Mouse (Mus musculus) CH12.LX (cell line): Measurements from ENCODE around the gene Phf7. TPM values are rescaled to one million over a fixed set of nuclear protein-coding genes. Genes with fewer than 3 reads are reported as not detected.
A peak's percentile ranks its signal among the peaks of the same experiment; 100 is the strongest.

Experiments
- DNase-seq: peaks from one replicate; pipeline ENCODE4 v3.0.0-alpha.2; 2013; ENCODE audit errors: extremely low read depth
- H3K27ac ChIP-seq: 2 replicates; pipeline ENCODE4 v1.5.1; 2012; ENCODE audit warnings: low read depth, mild to moderate bottlenecking, control low read depth, moderate library complexity; ENCODE audit not compliant: insufficient read depth
- H3K27me3 ChIP-seq: replicated peaks from 2 replicates; pipeline ENCODE3; 2012; ENCODE audit warnings: inconsistent platforms
- H3K36me3 ChIP-seq, 2 experiments: replicated peaks in 1 of 2; 2 replicates each; pipeline versions ENCODE3 to v1.6.1; 2012; ENCODE audit warnings: inconsistent platforms in 1 of 2, low read length in 1 of 2, mild to moderate bottlenecking in 1 of 2, mixed read lengths in 1 of 2, moderate library complexity in 1 of 2; ENCODE audit not compliant: control insufficient read depth in 1 of 2, insufficient read depth in 1 of 2
- H3K4me1 ChIP-seq, 2 experiments: 2 replicates each; pipeline ENCODE4 v1.6.1; 2012; ENCODE audit warnings: inconsistent platforms in 1 of 2, moderate library complexity in 1 of 2; ENCODE audit not compliant: insufficient read depth in 2 of 2, control insufficient read depth in 1 of 2
- H3K4me2 ChIP-seq: 2 replicates; pipeline ENCODE4 v1.6.1; 2012; ENCODE audit warnings: low read depth, mild to moderate bottlenecking, control low read depth; ENCODE audit not compliant: poor library complexity, insufficient read depth, severe bottlenecking
- H3K4me3 ChIP-seq, 3 experiments: fragments of 150-350 bp in 1 of 3; sonication (generic) in 1 of 3; replicated peaks in 1 of 3; 2 replicates each; pipeline versions ENCODE3 to v1.5.1; 2011 to 2012; ENCODE audit warnings: low read depth in 2 of 3, low read length in 2 of 3, mild to moderate bottlenecking in 2 of 3, moderate library complexity in 2 of 3, control low read depth in 1 of 3, improper control_type of control experiment in 1 of 3, inconsistent platforms in 1 of 3, mixed read lengths in 1 of 3; ENCODE audit not compliant: poor library complexity in 1 of 3
- H3K79me2 ChIP-seq: replicated peaks from 2 replicates; pipeline ENCODE4 v1.6.1; 2012; ENCODE audit warnings: mild to moderate bottlenecking, moderate library complexity; ENCODE audit not compliant: control insufficient read depth, poor library complexity, insufficient read depth, severe bottlenecking; ENCODE audit errors: extremely low read depth
- H3K9ac ChIP-seq: 2 replicates; pipeline ENCODE4 v1.6.1; 2012; ENCODE audit warnings: low read depth, mild to moderate bottlenecking, control low read depth, moderate library complexity; ENCODE audit not compliant: insufficient read depth
- H3K9me3 ChIP-seq: replicated peaks from 2 replicates; pipeline ENCODE3; 2012; ENCODE audit warnings: low read length, inconsistent platforms, mixed read lengths
- BHLHE40 ChIP-seq: IDR thresholded peaks from 2 replicates; pipeline ENCODE4 v1.6.1; 2011; ENCODE audit warnings: mild to moderate bottlenecking, low read depth, low read length, improper control_type of control experiment
- CHD1 ChIP-seq: IDR thresholded peaks from 2 replicates; pipeline ENCODE4 v1.6.1; 2012; ENCODE audit warnings: low read depth, low read length, improper control_type of control experiment, inconsistent platforms
- CHD2 ChIP-seq: IDR thresholded peaks from 2 replicates; pipeline ENCODE4 v1.6.1; 2011; ENCODE audit warnings: low read length, improper control_type of control experiment
- CTCF ChIP-seq, 2 experiments: IDR thresholded peaks in 1 of 2; conservative IDR thresholded peaks in 1 of 2; 2 replicates each; pipeline ENCODE4 v1.5.1; 2011 to 2012; ENCODE audit warnings: low read depth in 2 of 2, low read length in 2 of 2, improper control_type of control experiment in 1 of 2, inconsistent platforms in 1 of 2, mild to moderate bottlenecking in 1 of 2, moderate library complexity in 1 of 2
- E2F4 ChIP-seq: IDR thresholded peaks from 2 replicates; pipeline ENCODE4 v1.6.1; 2011; ENCODE audit warnings: low read depth, low read length, improper control_type of control experiment; ENCODE audit not compliant: insufficient replicate concordance
- ELF1 ChIP-seq: IDR thresholded peaks from 2 replicates; pipeline ENCODE4 v1.6.1; 2014; ENCODE audit warnings: low read depth, mild to moderate bottlenecking, inconsistent platforms, low read length, improper control_type of control experiment
- EP300 ChIP-seq: IDR thresholded peaks from 2 replicates; pipeline ENCODE4 v1.6.1; 2011; ENCODE audit warnings: low read length, improper control_type of control experiment
- ETS1 ChIP-seq: conservative IDR thresholded peaks from 2 replicates; pipeline ENCODE4 v1.6.1; 2012; ENCODE audit warnings: low read depth, mild to moderate bottlenecking, inconsistent platforms, low read length, improper control_type of control experiment, moderate library complexity
- GABPA ChIP-seq: IDR thresholded peaks from 2 replicates; pipeline ENCODE4 v1.6.1; 2012; ENCODE audit warnings: low read depth, low read length, improper control_type of control experiment, inconsistent platforms; ENCODE audit not compliant: insufficient replicate concordance
- HCFC1 ChIP-seq: IDR thresholded peaks from 2 replicates; pipeline ENCODE4 v1.6.1; 2012; ENCODE audit warnings: low read depth, mild to moderate bottlenecking, inconsistent platforms, low read length, improper control_type of control experiment
- IRF4 ChIP-seq: IDR thresholded peaks from 2 replicates; pipeline ENCODE4 v1.6.1; 2014; ENCODE audit warnings: low read depth, mild to moderate bottlenecking, inconsistent platforms, low read length, improper control_type of control experiment
- JUN ChIP-seq: IDR thresholded peaks from 2 replicates; pipeline ENCODE4 v1.6.1; 2011; ENCODE audit warnings: low read depth, mild to moderate bottlenecking, low read length, improper control_type of control experiment, moderate library complexity; ENCODE audit not compliant: insufficient read depth
- JUND ChIP-seq: conservative IDR thresholded peaks from 2 replicates; pipeline ENCODE4 v1.6.1; 2011; ENCODE audit warnings: low read depth, low read length, improper control_type of control experiment
- KAT2A ChIP-seq: IDR thresholded peaks from 2 replicates; pipeline ENCODE4 v1.6.1; 2012; ENCODE audit warnings: low read length, improper control_type of control experiment, inconsistent platforms; ENCODE audit not compliant: insufficient replicate concordance
- MAFK ChIP-seq: IDR thresholded peaks from 2 replicates; pipeline ENCODE4 v1.6.1; 2011; ENCODE audit warnings: low read length, improper control_type of control experiment; ENCODE audit not compliant: insufficient replicate concordance
- MAX ChIP-seq: IDR thresholded peaks from 2 replicates; pipeline ENCODE4 v1.6.1; 2011; ENCODE audit warnings: low read length, improper control_type of control experiment
- MAZ ChIP-seq: IDR thresholded peaks from 2 replicates; pipeline ENCODE4 v1.6.1; 2012; ENCODE audit warnings: low read depth, mild to moderate bottlenecking, inconsistent platforms, low read length, improper control_type of control experiment, moderate library complexity
- MEF2A ChIP-seq: IDR thresholded peaks from 2 replicates; pipeline ENCODE4 v1.6.1; 2014; ENCODE audit warnings: low read depth, mild to moderate bottlenecking, inconsistent platforms, low read length, improper control_type of control experiment, borderline replicate concordance
- MXI1 ChIP-seq: IDR thresholded peaks from 2 replicates; pipeline ENCODE4 v1.6.1; 2011; ENCODE audit warnings: mild to moderate bottlenecking, low read depth, low read length, improper control_type of control experiment
- MYC ChIP-seq: IDR thresholded peaks from 2 replicates; pipeline ENCODE4 v1.6.1; 2011; ENCODE audit warnings: low read depth, mild to moderate bottlenecking, improper control_type of control experiment, low read length
- NELFE ChIP-seq: IDR thresholded peaks from 2 replicates; pipeline ENCODE4 v1.6.1; 2011; ENCODE audit warnings: low read depth, low read length, improper control_type of control experiment
- NRF1 ChIP-seq: IDR thresholded peaks from 2 replicates; pipeline ENCODE4 v1.6.1; 2014; ENCODE audit warnings: low read depth, mild to moderate bottlenecking, inconsistent platforms, low read length, improper control_type of control experiment, moderate library complexity
- PAX5 ChIP-seq: IDR thresholded peaks from 2 replicates; pipeline ENCODE4 v1.6.1; 2012; ENCODE audit warnings: low read length, inconsistent platforms, mixed read lengths
- POLR2A ChIP-seq: IDR thresholded peaks from 2 replicates; pipeline ENCODE4 v1.6.1; 2011; ENCODE audit warnings: low read depth, mild to moderate bottlenecking, improper control_type of control experiment, low read length
- POLR2AphosphoS2 ChIP-seq: IDR thresholded peaks from 2 replicates; pipeline ENCODE4 v1.6.1; 2011; ENCODE audit warnings: low read depth, low read length, improper control_type of control experiment
- RAD21 ChIP-seq: IDR thresholded peaks from 2 replicates; pipeline ENCODE4 v1.6.1; 2011; ENCODE audit warnings: low read depth, mild to moderate bottlenecking, low read length, improper control_type of control experiment, moderate library complexity
- RCOR1 ChIP-seq: conservative IDR thresholded peaks from 2 replicates; pipeline ENCODE4 v1.6.1; 2012; ENCODE audit warnings: low read depth, mild to moderate bottlenecking, inconsistent platforms, low read length, improper control_type of control experiment
- SIN3A ChIP-seq: IDR thresholded peaks from 2 replicates; pipeline ENCODE4 v1.6.1; 2012; ENCODE audit warnings: low read length, improper control_type of control experiment, inconsistent platforms
- SMC3 ChIP-seq: IDR thresholded peaks from 2 replicates; pipeline ENCODE4 v1.6.1; 2011; ENCODE audit warnings: low read depth, low read length, improper control_type of control experiment
- TBP ChIP-seq: conservative IDR thresholded peaks from 2 replicates; pipeline ENCODE4 v1.6.1; 2011; ENCODE audit warnings: low read depth, low read length, improper control_type of control experiment
- TCF12 ChIP-seq: IDR thresholded peaks from 2 replicates; pipeline ENCODE4 v1.6.1; 2014; ENCODE audit warnings: low read depth, mild to moderate bottlenecking, inconsistent platforms, low read length, improper control_type of control experiment
- UBTF ChIP-seq: IDR thresholded peaks from 2 replicates; pipeline ENCODE4 v1.6.1; 2012; ENCODE audit warnings: low read depth, mild to moderate bottlenecking, inconsistent platforms, low read length, improper control_type of control experiment, moderate library complexity
- USF1 ChIP-seq: IDR thresholded peaks from 2 replicates; pipeline ENCODE4 v1.6.1; 2014; ENCODE audit warnings: low read depth, mild to moderate bottlenecking, inconsistent platforms, low read length, improper control_type of control experiment
- USF2 ChIP-seq: conservative IDR thresholded peaks from 2 replicates; pipeline ENCODE4 v1.6.1; 2011; ENCODE audit warnings: low read depth, low read length, improper control_type of control experiment
- ZC3H11A ChIP-seq: IDR thresholded peaks from 2 replicates; pipeline ENCODE4 v1.6.1; 2012; ENCODE audit warnings: low read depth, mild to moderate bottlenecking, inconsistent platforms, low read length, improper control_type of control experiment
- ZKSCAN1 ChIP-seq: IDR thresholded peaks from 2 replicates; pipeline ENCODE4 v1.6.1; 2012; ENCODE audit warnings: low read depth, inconsistent platforms, low read length, improper control_type of control experiment, borderline replicate concordance
- ZMIZ1 ChIP-seq: IDR thresholded peaks from 2 replicates; pipeline ENCODE4 v1.6.1; 2012; ENCODE audit warnings: low read depth, mild to moderate bottlenecking, inconsistent platforms, low read length, improper control_type of control experiment
- ZNF384 ChIP-seq: IDR thresholded peaks from 2 replicates; pipeline ENCODE4 v1.6.1; 2012; ENCODE audit warnings: low read depth, low read length, improper control_type of control experiment, inconsistent platforms
- dilution Hi-C: fragments of 300-500 bp; cut with MboI; formaldehyde crosslinking; loops from 2 replicates; pipeline ENCODE4 v1.14.3; 2020; ENCODE audit warnings: low sequenced_read_pairs; ENCODE audit not compliant: extremely low pct_unique_long_range_greater_than_20kb, extremely low pct_ligation_motif_present
- in situ Hi-C: fragments of 300-500 bp; cut with MboI; formaldehyde crosslinking; loops from 3 replicates; pipeline ENCODE4 v1.14.3; 2019; ENCODE audit warnings: low sequenced_read_pairs, low pct_ligation_motif_present, low pct_unique_long_range_greater_than_20kb, mixed read lengths
- polyA plus RNA-seq: library from polyadenylated mRNA; unstranded; fragments of >175 nt; gene quantifications from 2 replicates; pipeline ENCODE4 v1.2.1, GENCODE M21; 2012; ENCODE audit warnings: low read depth; ENCODE audit not compliant: insufficient read length
- total RNA-seq, 2 experiments: library from RNA; depleted of rRNA; stranded (reverse); fragments of 300-350 nt in 1 of 2; fragments of >200 nt in 1 of 2; gene quantifications; 2 replicates each; pipeline ENCODE4 v1.2.3; 2012 to 2014

The Phf7 gene
- total RNA-seq (2012; rRNA removed): 11.1 and 13.9 TPM in 2 replicates
- 13.5 and 14.3 TPM in 2 replicates for total RNA-seq (2014; rRNA removed)
- 10.0 and 12.5 TPM in 2 replicates for polyA plus RNA-seq

DNA sequence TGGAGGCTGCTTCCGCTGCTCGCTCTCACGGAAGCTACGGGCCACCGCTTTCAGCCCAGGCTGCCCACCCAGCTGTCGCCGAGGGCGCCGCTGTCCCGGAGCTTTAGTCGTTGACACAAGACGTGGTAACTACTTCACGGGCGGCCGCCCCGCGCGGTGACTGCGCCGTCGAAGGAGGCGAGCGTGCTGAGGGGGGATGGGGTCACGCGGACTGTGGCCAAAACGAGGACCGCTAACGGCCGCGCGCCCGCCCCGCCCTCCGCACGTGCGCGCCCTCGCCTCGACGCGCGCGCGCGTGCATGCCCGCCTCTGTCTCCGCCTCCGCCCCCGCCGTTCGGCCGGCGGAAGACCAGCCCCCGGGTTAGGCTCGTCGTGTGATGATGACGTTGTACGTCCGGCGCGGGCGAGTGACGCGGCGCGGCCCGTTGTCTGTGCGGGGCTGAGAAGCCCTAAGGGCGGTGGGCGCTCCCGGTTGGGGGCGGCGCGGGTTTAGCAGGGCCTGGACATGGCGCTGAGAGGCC is at the start of gene Phf7, which contains the start of gene Bap1:
TSS of gene Phf7 (minus strand) at position 234 of the 521 bp plus-strand sequence.
TSS of gene Bap1 (plus strand) at position 367 of the 521 bp plus-strand sequence.
- H3K9me3 ChIP-seq: no peaks in the 10 kb centered on the region
- peaks cover 3 to 23% of the 10 kb centered on the region in 2 experiments for H3K4me1 ChIP-seq
- in situ Hi-C loops: loop anchor here (5.0 kb wide), 1 partner anchor 34 kb away; the partner anchor contains the start of genes Nisch and Sema3g
- peaks cover 31 to 48% of the 10 kb centered on the region in 2 experiments for H3K36me3 ChIP-seq
- TF ChIP-seq ETS1: peak; percentile 54
- TF ChIP-seq GABPA: no peak; the same call in 1 of the 2 replicates
- no peak for TF ChIP-seq POLR2AphosphoS2
- TF ChIP-seq POLR2A: peak; percentile 87
- TF ChIP-seq CHD1: no peak
- no peak for TF ChIP-seq SMC3
- no peak for TF ChIP-seq ZC3H11A
- no peak for TF ChIP-seq CTCF (conservative IDR thresholded peaks at IDR 0.05 in 1 of 2, IDR thresholded peaks at IDR 0.05 in 1 of 2; ENCODE audit: low read depth in 2 of 2, low read length in 2 of 2)
- peak; percentile 35 for TF ChIP-seq USF1
- peak; percentile 57 for TF ChIP-seq NRF1
- TF ChIP-seq RCOR1: no peak
- no peak for TF ChIP-seq TBP
- peak; percentile 86; the same call in 1 of the 2 replicates for TF ChIP-seq ZMIZ1
- peak; percentile 91 for TF ChIP-seq MAX
- TF ChIP-seq MYC: peak; percentile 45
- peak; percentile 84 for TF ChIP-seq ELF1
- peak; percentile 90 for TF ChIP-seq HCFC1
- TF ChIP-seq MEF2A: no peak; the same call in 1 of the 2 replicates
- TF ChIP-seq USF2: no peak; the same call in 1 of the 2 replicates
- TF ChIP-seq EP300: no peak
- no peak for TF ChIP-seq RAD21
- TF ChIP-seq CHD2: peak; percentile 64
- TF ChIP-seq BHLHE40: peak; percentile 97
- TF ChIP-seq E2F4: no peak
- peak; percentile 75; the same call in 1 of the 2 replicates for TF ChIP-seq MXI1
- peak; percentile 94 for TF ChIP-seq MAZ
- no peak for TF ChIP-seq ZNF384
- TF ChIP-seq MAFK: no peak
- TF ChIP-seq NELFE: peak; percentile 72
- TF ChIP-seq IRF4: 0 out of 2 replicates have a peak, but pooled peaks have one; percentile 41
- no peak for TF ChIP-seq UBTF
- TF ChIP-seq PAX5: no peak
- no peak for TF ChIP-seq ZKSCAN1
- peak; percentile 84 for TF ChIP-seq TCF12
- peak; percentile 88; the same call in 1 of the 2 replicates for TF ChIP-seq KAT2A
- TF ChIP-seq JUND: no peak
- TF ChIP-seq SIN3A: peak; percentile 83
- no peak for TF ChIP-seq JUN
- TF ChIP-seq, all 38 proteins: peak for 18
- Histone ChIP-seq H3K27ac (peak within 1 kb of the TSS; percentile 96), H3K27me3 (no peaks in the 10 kb centered on the region), H3K4me3 (peak within 1 kb of the TSS; percentile 88 to 100 (median 99)), H3K79me2 (peaks cover 17% of the 10 kb centered on the region), H3K4me2 (peak within 1 kb of the TSS; percentile 85), H3K9ac (peak within 1 kb of the TSS; percentile 91)
- peak; percentile 89 for DNase-seq
- dilution Hi-C loops: no loop called here
